Mouse (Mus musculus): ENCODE results near the gene Otulinl.

DNA sequence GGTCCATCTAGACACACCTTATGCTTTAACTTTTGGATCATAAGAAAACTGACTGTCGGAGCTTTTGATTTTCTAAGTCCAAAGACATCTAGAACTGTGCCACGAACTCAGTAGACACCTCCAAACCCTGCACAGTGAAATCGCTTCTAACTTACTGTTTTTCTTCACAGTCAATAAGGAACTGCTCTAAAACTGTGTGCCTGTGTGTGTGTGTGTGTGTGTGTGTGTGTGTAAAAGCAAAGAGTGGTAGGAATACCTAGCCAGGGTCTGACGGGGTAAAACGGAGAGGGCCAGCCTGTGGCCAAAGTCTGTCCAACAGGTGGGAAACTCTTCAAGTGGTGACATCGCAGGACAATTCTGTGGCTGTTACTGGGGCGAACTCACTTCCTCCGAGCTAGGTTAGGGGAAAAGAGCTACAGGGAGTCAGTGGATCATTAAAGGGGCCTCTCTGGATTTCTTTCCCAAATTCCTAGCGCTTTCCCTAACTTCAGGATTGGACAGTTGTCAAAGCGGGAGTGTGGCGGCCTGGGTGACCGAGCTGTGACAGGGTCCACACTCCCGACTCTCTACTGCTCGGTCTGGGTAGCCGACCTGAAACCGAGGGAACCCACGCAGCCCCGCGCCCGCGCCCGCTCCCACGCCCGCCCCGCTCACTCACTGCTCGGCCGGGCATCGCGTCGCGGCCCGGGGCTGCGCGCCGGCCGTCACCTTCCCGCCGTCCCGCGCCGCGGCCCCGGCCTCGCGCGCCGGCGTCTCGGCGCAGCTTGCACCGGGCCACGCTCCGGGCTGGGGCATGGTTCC, 51.4 kb downstream of the Otulinl start:
- no peak for TF ChIP-seq CTCF (IDR thresholded peaks at IDR 0.05; ENCODE audit: extremely low read depth, insufficient read depth, low read length)
- no peak for TF ChIP-seq POLR2A (IDR thresholded peaks at IDR 0.05; ENCODE audit: extremely low read depth, insufficient read depth, low read length)
